Mouse (Mus musculus): ENCODE results near the gene Nus1. TPM values are rescaled to one million over a fixed set of nuclear protein-coding genes. Genes with fewer than 3 reads are reported as not detected.

Gene Nus1
- 5.9 and 6.5 TPM in 2 replicates for polyA plus RNA-seq (2015; fragmentation: Nextera tagmentation; extraction: Ambion mirVana)

GRCm38 (mm10) chr10:52417299-52417997, at the start of gene Nus1:
Nus1 (plus strand) TSS chr10:52417547.
- 3% methylated on average over 70 of the region's 79 CpGs for WGBS (ENCODE audit: insufficient replicate concordance)
- ATAC-seq: peak; percentile 96
- H3K9me3 ChIP-seq (ENCODE audit: low read length): no peaks in the 10 kb centered on the region
- TF ChIP-seq CTCF (IDR thresholded peaks at IDR 0.05; ENCODE audit: low read depth): peak; percentile 99
- TF ChIP-seq EP300 (IDR thresholded peaks at IDR 0.05; ENCODE audit: low read depth): no peak
- H3K27ac ChIP-seq (ENCODE audit: low read depth): peak within 1 kb of the TSS; percentile 94
- H3K27me3 ChIP-seq (ENCODE audit: insufficient read depth, low read length): no peaks in the 10 kb centered on the region
- H3K36me3 ChIP-seq (replicated peaks; ENCODE audit: insufficient read depth, low read length): no peaks in the 10 kb centered on the region; the same call in 1 of the 2 replicates
- H3K9ac ChIP-seq (replicated peaks): peak within 1 kb of the TSS; percentile 96
- H3K4me2 ChIP-seq (ENCODE audit: low read depth, low read length): peak within 1 kb of the TSS; percentile 93
- peak within 1 kb of the TSS; percentile 99 for H3K4me3 ChIP-seq (ENCODE audit: low read depth, low read length)
- H3K4me1 ChIP-seq (ENCODE audit: insufficient read depth): peaks cover 27% of the 10 kb centered on the region
- DNase-seq: peak; percentile 97

- Histone ChIP-seq H3K9me3 (ENCODE audit: low read length) (no peaks in the 10 kb centered on the region), H3K4me2 (ENCODE audit: low read depth, low read length) (no peak overlapping the region), H3K4me1 (ENCODE audit: insufficient read depth) (no peaks in the 10 kb centered on the region), H3K36me3 (replicated peaks; ENCODE audit: insufficient read depth, low read length) (no peaks in the 10 kb centered on the region), H3K9ac (replicated peaks) (no peak overlapping the region), H3K27ac (ENCODE audit: low read depth) (no peak overlapping the region), H3K4me3 (ENCODE audit: low read depth, low read length) (no peak overlapping the region), H3K27me3 (ENCODE audit: insufficient read depth, low read length) (no peaks in the 10 kb centered on the region)
- WGBS (ENCODE audit: insufficient replicate concordance): 79% methylated on average over 4 of the region's 4 CpGs
- TF ChIP-seq CTCF (IDR thresholded peaks at IDR 0.05; ENCODE audit: low read depth) (no peak), EP300 (IDR thresholded peaks at IDR 0.05; ENCODE audit: low read depth) (no peak)
- DNase-seq (no peak), ATAC-seq (no peak)
Measured at GRCm38 (mm10) chr10:52368376-52368775, 49.0 kb upstream of the Nus1 start.

GRCm38 (mm10) chr10:52373834-52374233, 43.5 kb upstream of the Nus1 start:
- no peak for TF ChIP-seq EP300 (IDR thresholded peaks at IDR 0.05; ENCODE audit: low read depth)
- TF ChIP-seq CTCF (IDR thresholded peaks at IDR 0.05; ENCODE audit: low read depth): no peak
- no peak overlapping the region for H3K27ac ChIP-seq (ENCODE audit: low read depth)
- peak; percentile 21 for DNase-seq
- H3K9ac ChIP-seq (replicated peaks): no peak overlapping the region
- no peak overlapping the region for H3K4me3 ChIP-seq (ENCODE audit: low read depth, low read length)
- H3K36me3 ChIP-seq (replicated peaks; ENCODE audit: insufficient read depth, low read length): no peaks in the 10 kb centered on the region
- ATAC-seq: 0 out of 2 replicates have a peak, but pooled peaks have one; percentile 45
- H3K4me2 ChIP-seq (ENCODE audit: low read depth, low read length): no peak overlapping the region
- WGBS (ENCODE audit: insufficient replicate concordance): 72% methylated on average over 4 of the region's 4 CpGs
- no peaks in the 10 kb centered on the region for H3K9me3 ChIP-seq (ENCODE audit: low read length)
- H3K4me1 ChIP-seq (ENCODE audit: insufficient read depth): 0 out of 2 replicates have a peak, but pooled peaks cover 4% of the 10 kb centered on the region
- no peaks in the 10 kb centered on the region for H3K27me3 ChIP-seq (ENCODE audit: insufficient read depth, low read length)

- TF ChIP-seq CTCF (IDR thresholded peaks at IDR 0.05; ENCODE audit: low read depth): no peak
- no peak for TF ChIP-seq EP300 (IDR thresholded peaks at IDR 0.05; ENCODE audit: low read depth)
- H3K9ac ChIP-seq (replicated peaks): no peak overlapping the region
- DNase-seq (no peak), ATAC-seq (no peak)
- H3K4me1 ChIP-seq (ENCODE audit: insufficient read depth): 0 out of 2 replicates have a peak, but pooled peaks cover 6% of the 10 kb centered on the region
- H3K4me2 ChIP-seq (ENCODE audit: low read depth, low read length): no peak overlapping the region
- no peak overlapping the region for H3K27ac ChIP-seq (ENCODE audit: low read depth)
- H3K27me3 ChIP-seq (ENCODE audit: insufficient read depth, low read length): no peaks in the 10 kb centered on the region
- no peaks in the 10 kb centered on the region for H3K9me3 ChIP-seq (ENCODE audit: low read length)
- no peaks in the 10 kb centered on the region for H3K36me3 ChIP-seq (replicated peaks; ENCODE audit: insufficient read depth, low read length)
- H3K4me3 ChIP-seq (ENCODE audit: low read depth, low read length): no peak overlapping the region
Measured at GRCm38 (mm10) chr10:52374651-52375050, 42.7 kb upstream of the Nus1 start.

- no peak overlapping the region for H3K9ac ChIP-seq (replicated peaks)
- TF ChIP-seq CTCF (IDR thresholded peaks at IDR 0.05; ENCODE audit: low read depth) (no peak), EP300 (IDR thresholded peaks at IDR 0.05; ENCODE audit: low read depth) (no peak)
- H3K4me1 ChIP-seq (ENCODE audit: insufficient read depth): peaks cover 11% of the 10 kb centered on the region
- no peaks in the 10 kb centered on the region for H3K9me3 ChIP-seq (ENCODE audit: low read length)
- ATAC-seq (no peak), DNase-seq (no peak)
- no peak overlapping the region for H3K27ac ChIP-seq (ENCODE audit: low read depth)
- no peak overlapping the region for H3K4me2 ChIP-seq (ENCODE audit: low read depth, low read length)
- 61% methylated on average over 2 of the region's 2 CpGs for WGBS (ENCODE audit: insufficient replicate concordance)
- H3K36me3 ChIP-seq (replicated peaks; ENCODE audit: insufficient read depth, low read length): no peaks in the 10 kb centered on the region
- no peaks in the 10 kb centered on the region for H3K27me3 ChIP-seq (ENCODE audit: insufficient read depth, low read length)
- no peak overlapping the region for H3K4me3 ChIP-seq (ENCODE audit: low read depth, low read length)
Measured at GRCm38 (mm10) chr10:52376422-52376821, 40.9 kb upstream of the Nus1 start.

- no peak for DNase-seq
Measured at GRCm38 (mm10) chr10:52377813-52378212, 39.5 kb upstream of the Nus1 start.

More at GRCm38 (mm10) chr10:52377813-52378212, 39.5 kb upstream of the Nus1 start:
- Histone ChIP-seq H3K27me3 (ENCODE audit: insufficient read depth, low read length) (no peaks in the 10 kb centered on the region), H3K9me3 (ENCODE audit: low read length) (no peaks in the 10 kb centered on the region), H3K9ac (replicated peaks) (no peak overlapping the region), H3K4me2 (ENCODE audit: low read depth, low read length) (no peak overlapping the region), H3K36me3 (replicated peaks; ENCODE audit: insufficient read depth, low read length) (no peaks in the 10 kb centered on the region), H3K27ac (ENCODE audit: low read depth) (no peak overlapping the region), H3K4me3 (ENCODE audit: low read depth, low read length) (no peak overlapping the region), H3K4me1 (ENCODE audit: insufficient read depth) (peaks cover 12% of the 10 kb centered on the region)
- no peak for TF ChIP-seq CTCF (IDR thresholded peaks at IDR 0.05; ENCODE audit: low read depth)
- no peak for TF ChIP-seq EP300 (IDR thresholded peaks at IDR 0.05; ENCODE audit: low read depth)
- ATAC-seq: no peak
- WGBS (ENCODE audit: insufficient replicate concordance): 88% methylated on average over 2 of the region's 2 CpGs
